Mouse (Mus musculus): Measurements from ENCODE around the gene Ap5m1.

Ap5m1 gene

DNA sequence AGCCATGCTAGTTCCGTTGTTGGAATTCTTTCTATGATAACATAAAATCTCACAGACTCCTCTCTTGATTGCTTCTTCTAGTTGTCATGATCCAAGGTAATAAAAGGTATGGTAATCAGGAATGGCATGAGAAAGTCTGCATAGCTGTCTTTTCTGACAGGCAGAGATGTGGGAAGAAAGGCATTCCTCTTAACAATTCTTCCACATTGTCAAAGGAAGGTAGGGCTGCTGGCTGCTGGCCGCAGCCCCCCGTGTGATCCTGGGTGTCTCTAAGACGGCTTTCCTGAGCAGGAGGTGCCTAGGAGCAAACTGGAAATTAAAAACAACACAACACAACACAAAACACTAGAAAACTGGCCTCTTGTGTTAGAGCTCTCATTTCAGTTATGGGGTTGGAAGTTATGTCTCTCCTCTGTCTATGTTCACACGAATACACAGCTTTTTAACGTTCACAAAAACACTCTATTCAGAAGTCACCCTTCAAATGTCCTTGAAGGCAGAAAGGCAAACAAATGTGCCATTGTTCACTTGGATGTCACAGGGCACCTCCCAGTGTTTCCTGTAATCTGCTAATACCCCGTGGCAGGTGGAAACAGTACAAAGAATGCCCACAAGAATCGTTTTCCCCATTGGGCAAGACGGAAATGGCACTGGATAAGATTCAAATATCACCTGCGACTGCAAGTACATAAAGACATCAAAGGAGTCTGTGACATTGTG is 62.8 kb downstream of the Ap5m1 start:
- no peak for DNase-seq

DNA sequence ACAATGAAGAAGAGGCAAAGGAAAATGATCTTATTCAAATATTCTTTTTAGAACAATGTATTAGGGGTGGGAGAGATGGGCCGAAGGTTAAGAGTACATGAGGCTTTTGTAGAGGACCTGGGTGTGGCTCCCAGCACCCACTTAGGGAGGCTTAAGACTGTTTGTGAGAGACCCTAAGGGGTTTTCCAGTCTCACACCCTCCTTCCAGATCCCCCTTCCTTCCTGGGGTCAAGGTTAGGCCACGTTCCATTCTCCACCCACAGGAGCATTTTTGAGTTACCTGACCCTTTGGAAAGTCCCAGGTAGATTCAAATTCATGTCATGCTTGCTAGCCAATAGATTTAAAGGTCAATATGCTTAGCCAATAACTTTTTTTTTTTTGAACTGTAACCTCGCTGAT is 66.5 kb downstream of the Ap5m1 start:
- DNase-seq: no peak

- no peak for DNase-seq
These were observed 72.3 kb downstream of the Ap5m1 start for GRCm38 (mm10) chr14:49138171-49138570.

DNA sequence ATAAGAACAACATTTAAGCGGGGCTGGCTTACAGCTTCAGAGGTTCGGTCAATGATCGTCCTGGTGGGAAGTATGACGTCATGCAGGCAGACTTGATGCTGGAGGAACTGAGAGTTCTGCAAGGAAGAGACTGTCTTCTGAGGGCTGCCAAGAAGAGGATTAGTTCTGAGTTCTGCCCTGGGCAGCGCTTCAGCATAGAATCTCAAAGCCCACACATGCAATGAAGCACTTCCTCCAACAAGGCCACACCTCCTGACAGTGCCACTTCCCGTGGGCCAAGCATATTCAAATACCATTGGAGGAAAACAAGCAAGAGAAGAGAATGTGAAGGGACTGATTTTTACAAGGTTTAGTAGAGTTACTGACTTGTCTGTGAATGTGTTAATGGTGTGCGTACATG is 74.9 kb downstream of the Ap5m1 start:
- DNase-seq: no peak

All from right cerebral cortex, postnatal 4 days (tissue).